In genomic region chr8:89043940-89044339, GRCm38 (mm10) we compare ENCODE assay signal across 8 mouse cellular contexts. TPM values are rescaled to one million over a fixed set of nuclear protein-coding genes. Genes with fewer than 3 reads are reported as not detected.
DNase-seq lines count a peak whose midpoint lies in the region; ATAC-seq lines count a peak whose summit lies in the region.

Gene Sall1 (minus strand): TSS chr8:89044162.

- DNase-seq in layer of hippocampus, adult 18-20 months (ENCODE audit: low spot score in 2 of 2): peak in 1 of 2 experiments; percentile 28
- no peak for DNase-seq in layer of hippocampus, adult 9-11 months
- peak; percentile 65 for DNase-seq in embryonic facial prominence, embryonic 10.5 days (ENCODE audit: low spot score)
- no peak for DNase-seq in cerebellum, adult 8-10 months
- no peak for DNase-seq in thymus, postnatal 36 days

- no peaks in the 10 kb centered on the region for H3K36me3 ChIP-seq in embryonic facial prominence, embryonic 10.5 days (replicated peaks)
- no peaks in the 10 kb centered on the region for H3K36me3 ChIP-seq in intestine, embryonic 15.5 days
- no peaks in the 10 kb centered on the region for H3K36me3 ChIP-seq in limb, embryonic 12.5 days
- H3K36me3 ChIP-seq in stomach, embryonic 15.5 days: no peaks in the 10 kb centered on the region

- H3K27me3 ChIP-seq in embryonic facial prominence, embryonic 10.5 days (replicated peaks; ENCODE audit: low read depth, poor library complexity, severe bottlenecking): peaks cover 87% of the 10 kb centered on the region
- H3K27me3 ChIP-seq in intestine, embryonic 15.5 days (replicated peaks): peaks cover 85% of the 10 kb centered on the region
- peaks cover 47% of the 10 kb centered on the region for H3K27me3 ChIP-seq in limb, embryonic 12.5 days
- H3K27me3 ChIP-seq in stomach, embryonic 15.5 days (replicated peaks): peaks cover 85% of the 10 kb centered on the region

- WGBS in embryonic facial prominence, embryonic 10.5 days: 0% methylated on average over 25 of the region's 25 CpGs
- under 1% methylated on average over 25 of the region's 25 CpGs for WGBS in intestine, embryonic 15.5 days
- 0% methylated on average over 25 of the region's 25 CpGs for WGBS in limb, embryonic 12.5 days
- 2% methylated on average over 25 of the region's 25 CpGs for WGBS in stomach, embryonic 15.5 days

- H3K4me1 ChIP-seq in embryonic facial prominence, embryonic 10.5 days: peaks cover 71% of the 10 kb centered on the region
- H3K4me1 ChIP-seq in intestine, embryonic 15.5 days (replicated peaks): peaks cover 44% of the 10 kb centered on the region
- H3K4me1 ChIP-seq in limb, embryonic 12.5 days (replicated peaks): peaks cover 37% of the 10 kb centered on the region
- H3K4me1 ChIP-seq in stomach, embryonic 15.5 days: peaks cover 29% of the 10 kb centered on the region

- peak within 1 kb of the TSS; percentile 59; the same call in 1 of the 2 replicates for H3K9ac ChIP-seq in intestine, embryonic 15.5 days
- peak within 1 kb of the TSS; percentile 98 for H3K9ac ChIP-seq in limb, embryonic 12.5 days (replicated peaks)
- H3K9ac ChIP-seq in stomach, embryonic 15.5 days: no peak within 1 kb of the TSS

- H3K9me3 ChIP-seq in embryonic facial prominence, embryonic 10.5 days: no peaks in the 10 kb centered on the region
- no peaks in the 10 kb centered on the region for H3K9me3 ChIP-seq in intestine, embryonic 15.5 days
- no peaks in the 10 kb centered on the region for H3K9me3 ChIP-seq in limb, embryonic 12.5 days
- H3K9me3 ChIP-seq in stomach, embryonic 15.5 days: no peaks in the 10 kb centered on the region

- 0 out of 2 replicates have a peak, but pooled peaks have one; percentile 7 for ATAC-seq in intestine, embryonic 15.5 days
- no peak for ATAC-seq in limb, embryonic 12.5 days (ENCODE audit: insufficient number of reproducible peaks, insufficient read depth, low FRiP score, low TSS enrichment, low read depth)
- no peak for ATAC-seq in stomach, embryonic 15.5 days (ENCODE audit: insufficient read depth, low FRiP score, low read depth)

- H3K27ac ChIP-seq in embryonic facial prominence, embryonic 10.5 days (replicated peaks): peak within 1 kb of the TSS; percentile 94
- H3K27ac ChIP-seq in intestine, embryonic 15.5 days: peak within 1 kb of the TSS; percentile 68
- H3K27ac ChIP-seq in limb, embryonic 12.5 days: peak within 1 kb of the TSS; percentile 99
- H3K27ac ChIP-seq in stomach, embryonic 15.5 days: no peak within 1 kb of the TSS

- H3K4me2 ChIP-seq in intestine, embryonic 15.5 days (replicated peaks): peak within 1 kb of the TSS; percentile 93
- peak within 1 kb of the TSS; percentile 79 for H3K4me2 ChIP-seq in limb, embryonic 12.5 days
- H3K4me2 ChIP-seq in stomach, embryonic 15.5 days: peak within 1 kb of the TSS; percentile 89

- peak within 1 kb of the TSS; percentile 78 for H3K4me3 ChIP-seq in embryonic facial prominence, embryonic 10.5 days
- H3K4me3 ChIP-seq in intestine, embryonic 15.5 days (replicated peaks): peak within 1 kb of the TSS; percentile 52
- peak within 1 kb of the TSS; percentile 78 for H3K4me3 ChIP-seq in limb, embryonic 12.5 days (replicated peaks)
- H3K4me3 ChIP-seq in stomach, embryonic 15.5 days (replicated peaks): peak within 1 kb of the TSS; percentile 51

RNA-seq across cellular contexts. Expression of gene Sall1, which starts in this region (rescaled TPM):
- total RNA-seq in layer of hippocampus, adult 18-20 months (2021): 10 to 100 TPM; 13.5 to 14.3 TPM
- 4.7 and 6.3 TPM in 2 replicates for polyA plus RNA-seq in embryonic facial prominence, embryonic 10.5 days (2016; fragmentation: Nextera tagmentation; extraction: Ambion mirVana)
- polyA plus RNA-seq in intestine, embryonic 15.5 days (2015; fragmentation: Nextera tagmentation; extraction: Ambion mirVana): 1.8 and 2.4 TPM in 2 replicates
- polyA plus RNA-seq in limb, embryonic 12.5 days (2016; fragmentation: Nextera tagmentation; extraction: Ambion mirVana): 17.9 and 22.3 TPM in 2 replicates
- polyA plus RNA-seq in stomach, embryonic 15.5 days (2015; fragmentation: Nextera tagmentation; extraction: Ambion mirVana): 1.2 and 1.4 TPM in 2 replicates
